Mouse (Mus musculus): Measurements from ENCODE around the gene Gdpgp1. TPM values are rescaled to one million over a fixed set of nuclear protein-coding genes. Genes with fewer than 3 reads are reported as not detected.

Gene Gdpgp1
- total RNA-seq, 2 experiments from 2014 or later = 6.9 to 7.3 TPM

- DNase-seq = no peak
Measured at GRCm38 (mm10) chr7:80199851-80200587, 32.6 kb upstream of the Gdpgp1 start.

GRCm38 (mm10) chr7:80200588-80200945 lies 32.1 kb upstream of the Gdpgp1 start:
- no peak for DNase-seq

- DNase-seq = no peak
Measured at GRCm38 (mm10) chr7:80200963-80201539, 31.6 kb upstream of the Gdpgp1 start.

- no peak for DNase-seq
Measured at GRCm38 (mm10) chr7:80201888-80202540, 30.7 kb upstream of the Gdpgp1 start.

GRCm38 (mm10) chr7:80202961-80203360 lies 29.7 kb upstream of the Gdpgp1 start:
- DNase-seq = no peak

GRCm38 (mm10) chr7:80203638-80204096 lies 29.0 kb upstream of the Gdpgp1 start:
- DNase-seq = no peak

DNA sequence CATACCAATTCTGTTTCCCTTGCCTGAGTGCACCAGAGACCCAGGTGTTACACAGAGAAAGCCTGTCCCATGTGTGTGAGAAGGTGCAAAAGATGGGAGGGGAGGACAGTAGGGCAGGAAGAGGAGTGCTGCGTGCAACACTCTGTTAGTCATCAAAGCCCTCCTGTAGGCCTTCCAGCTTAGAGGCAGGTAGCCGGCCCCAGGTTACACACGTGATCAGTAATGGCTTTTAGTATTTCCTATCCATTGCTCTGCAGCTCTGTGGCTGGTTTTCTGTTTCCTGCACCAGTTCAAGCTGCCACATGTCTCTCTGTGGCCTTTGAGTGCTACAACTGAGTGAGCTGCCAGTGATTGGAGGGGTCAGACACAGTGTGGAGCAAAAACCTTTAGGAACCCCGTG lies 28.3 kb upstream of the Gdpgp1 start:
- no peak for DNase-seq

- no peak for DNase-seq
Measured at GRCm38 (mm10) chr7:80204961-80205360, 27.7 kb upstream of the Gdpgp1 start.

- peak in 1 of 2 experiments; percentile 1 for DNase-seq
Measured at GRCm38 (mm10) chr7:80205705-80206589, 26.7 kb upstream of the Gdpgp1 start.

DNA sequence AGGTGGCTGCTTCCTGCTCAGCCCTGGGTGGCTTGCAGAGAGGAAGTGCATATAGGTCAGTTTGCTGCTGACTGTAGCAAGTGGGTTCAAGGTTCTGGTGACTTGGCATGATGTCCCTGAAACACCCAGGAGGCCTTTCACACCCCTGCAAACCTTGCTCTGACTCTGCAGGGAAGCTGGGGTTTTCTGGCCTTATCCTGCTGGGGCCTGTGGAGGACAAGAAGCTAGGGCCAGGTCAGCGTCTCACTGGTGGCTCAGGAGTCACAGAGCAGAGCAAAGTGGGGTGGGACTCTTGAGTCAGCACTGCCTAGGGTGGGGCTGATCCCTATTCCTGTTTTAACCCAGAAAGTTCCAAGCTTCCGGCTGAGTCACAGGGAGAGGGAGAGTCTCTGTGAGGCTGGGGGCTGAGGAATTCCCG lies 25.3 kb upstream of the Gdpgp1 start:
- no peak for DNase-seq

DNA sequence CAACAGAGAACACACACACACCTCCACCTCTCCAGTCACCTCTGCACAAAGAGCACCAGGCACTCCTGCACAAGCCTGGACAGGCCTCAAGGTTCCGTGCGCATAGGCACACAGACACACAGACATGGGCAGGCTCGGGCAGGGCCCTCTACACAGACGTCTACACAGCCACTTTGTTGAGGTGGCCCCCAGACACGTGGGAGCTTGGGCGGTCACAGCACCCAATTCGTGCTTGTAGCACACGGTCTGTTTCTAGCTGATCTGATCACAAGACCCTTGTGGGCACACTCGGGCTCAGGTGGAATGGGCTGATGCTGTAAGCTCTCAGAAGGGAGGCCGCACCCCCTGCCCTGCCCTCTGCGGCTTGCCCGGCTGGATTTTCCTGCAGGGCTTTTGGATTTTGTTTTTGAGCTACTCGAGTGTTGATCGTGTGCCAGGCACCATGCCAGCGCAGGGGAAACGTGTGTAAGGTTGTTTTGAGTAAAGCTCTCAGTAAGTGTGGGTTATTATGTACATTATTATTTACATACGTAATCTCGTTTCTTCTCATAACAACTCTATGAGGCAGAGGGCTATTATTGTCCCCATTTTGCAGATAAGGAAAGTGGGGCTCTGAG lies 24.5 kb upstream of the Gdpgp1 start:
- no peak for DNase-seq

DNA sequence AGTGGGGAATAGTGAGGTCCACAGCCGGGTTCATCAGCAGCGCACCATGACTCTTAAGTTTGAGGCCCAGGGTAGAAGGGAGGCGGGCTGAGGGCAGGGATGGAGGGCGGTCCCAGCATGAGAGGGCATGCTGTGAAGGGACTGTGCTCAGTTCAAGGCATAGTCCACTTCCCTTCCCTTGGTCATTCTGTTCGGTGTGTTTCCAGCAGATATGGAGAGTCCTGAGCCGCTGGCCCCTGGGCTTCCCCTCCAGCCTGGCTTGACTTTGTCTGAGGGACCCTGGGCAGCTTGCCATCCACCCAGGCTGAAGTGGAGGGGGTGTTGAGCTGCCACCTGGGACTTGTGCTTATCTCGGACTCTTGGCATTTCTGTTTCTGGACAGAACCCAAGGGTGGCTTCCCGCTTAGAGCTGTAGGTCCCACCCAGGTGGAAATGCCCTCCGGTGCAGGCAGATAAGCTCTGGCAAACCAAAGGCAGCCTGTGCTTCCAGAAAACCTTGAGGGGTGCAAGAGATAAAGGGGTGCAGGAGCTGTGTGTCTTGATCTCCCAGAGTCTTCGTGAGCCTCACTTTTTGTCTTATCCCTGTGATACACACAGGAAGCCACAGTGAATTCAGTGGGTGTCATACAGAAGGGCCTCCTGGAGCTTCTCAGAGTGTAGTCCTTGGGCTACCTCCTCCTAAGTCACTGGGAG lies 23.8 kb upstream of the Gdpgp1 start:
- DNase-seq = no peak

DNA sequence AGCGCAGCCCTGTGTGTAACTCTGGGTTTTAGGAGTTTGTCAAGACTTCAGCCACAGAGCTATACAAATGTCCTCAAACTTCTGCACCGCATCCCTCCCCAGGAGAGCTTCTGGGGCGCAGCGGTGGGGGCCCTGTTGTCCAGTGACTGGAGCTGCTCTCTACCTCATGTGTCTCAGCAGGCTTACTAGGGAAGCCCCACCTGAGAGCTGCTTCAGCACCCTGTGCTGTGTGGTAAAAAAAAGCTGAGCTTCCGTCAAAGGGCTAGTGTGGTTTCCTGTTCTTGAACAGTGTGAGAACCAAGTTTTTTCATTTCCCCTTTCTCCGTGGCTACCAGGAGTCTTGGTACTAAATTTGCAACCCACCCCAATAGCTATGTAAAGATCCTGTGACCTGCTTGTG lies 23.0 kb upstream of the Gdpgp1 start:
- DNase-seq = no peak

DNA sequence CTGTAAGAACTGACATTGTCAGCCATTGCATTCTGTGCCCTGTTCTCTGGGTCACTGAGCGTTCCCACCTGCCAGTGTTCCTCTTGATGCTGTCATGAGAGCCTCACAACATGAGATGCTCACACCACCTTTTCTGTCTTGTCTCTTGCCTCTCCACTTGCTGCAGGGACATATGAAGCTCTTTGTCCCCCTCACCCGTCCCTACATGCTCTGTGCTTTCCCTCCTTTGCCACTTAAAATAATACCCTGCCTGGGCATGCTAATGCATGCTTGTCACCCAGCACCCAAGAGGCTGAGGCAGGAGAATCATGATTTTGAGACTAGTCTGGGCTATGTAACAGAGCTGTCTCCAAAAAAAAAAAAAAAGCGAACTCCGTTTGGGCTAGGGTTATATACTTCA lies 21.7 kb upstream of the Gdpgp1 start:
- DNase-seq = no peak

GRCm38 (mm10) chr7:80213604-80214003 lies 19.1 kb upstream of the Gdpgp1 start:
- DNase-seq = no peak

DNA sequence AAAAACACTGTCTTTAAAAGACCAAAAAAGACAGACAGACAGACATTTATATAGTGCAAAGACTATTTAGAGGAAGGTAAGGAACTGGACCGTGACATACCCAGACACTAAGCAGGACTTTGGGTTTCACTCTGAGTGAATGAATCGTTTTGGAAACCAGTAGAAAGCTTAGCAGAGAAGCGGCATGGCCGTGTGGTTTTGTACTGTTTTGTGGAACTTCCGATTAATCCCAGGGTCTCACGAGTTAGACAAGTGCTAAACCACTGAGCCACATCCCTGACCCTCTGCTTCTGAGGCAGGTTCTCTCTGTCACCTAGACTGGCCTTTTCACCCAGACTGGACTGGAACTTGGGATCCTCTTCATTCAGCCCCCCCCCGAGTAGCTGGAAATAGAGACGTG lies 18.2 kb upstream of the Gdpgp1 start:
- DNase-seq = no peak

DNA sequence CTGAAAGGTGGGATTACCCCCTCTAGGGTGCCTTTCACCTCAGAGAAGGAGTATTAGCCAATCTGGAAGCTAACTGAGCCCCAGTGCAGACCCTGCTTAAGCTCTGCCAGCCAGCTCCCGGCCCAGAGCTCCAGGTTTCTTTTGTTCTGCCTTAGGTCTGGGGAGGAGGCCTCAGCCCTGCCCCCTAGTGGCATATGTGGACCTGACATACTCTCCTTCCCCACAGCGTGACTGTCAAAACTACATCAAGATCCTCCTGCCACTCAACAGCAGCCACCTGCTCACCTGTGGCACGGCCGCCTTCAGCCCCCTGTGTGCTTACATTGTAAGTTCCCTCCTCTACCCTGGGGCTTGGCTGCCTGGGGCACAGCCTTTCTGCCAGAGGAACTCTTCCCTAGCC lies 17.3 kb upstream of the Gdpgp1 start:
- peak; percentile 68 to 73 for DNase-seq

GRCm38 (mm10) chr7:80216566-80216965 lies 16.1 kb upstream of the Gdpgp1 start:
- DNase-seq = peak; percentile 50 to 58

- DNase-seq = no peak
Measured at GRCm38 (mm10) chr7:80218666-80219065, 14.0 kb upstream of the Gdpgp1 start.

- DNase-seq = no peak
Measured at GRCm38 (mm10) chr7:80220237-80220797, 12.3 kb upstream of the Gdpgp1 start.

GRCm38 (mm10) chr7:80221179-80221750 lies 11.4 kb upstream of the Gdpgp1 start:
- no peak for DNase-seq
